Mouse (Mus musculus): ENCODE data around the gene Asap2. TPM values are rescaled to one million over a fixed set of nuclear protein-coding genes. Genes with fewer than 3 reads are reported as not detected.

Gene Asap2
- polyA plus RNA-seq, 1 experiment from 2014 or later, result 9.5 TPM

DNA sequence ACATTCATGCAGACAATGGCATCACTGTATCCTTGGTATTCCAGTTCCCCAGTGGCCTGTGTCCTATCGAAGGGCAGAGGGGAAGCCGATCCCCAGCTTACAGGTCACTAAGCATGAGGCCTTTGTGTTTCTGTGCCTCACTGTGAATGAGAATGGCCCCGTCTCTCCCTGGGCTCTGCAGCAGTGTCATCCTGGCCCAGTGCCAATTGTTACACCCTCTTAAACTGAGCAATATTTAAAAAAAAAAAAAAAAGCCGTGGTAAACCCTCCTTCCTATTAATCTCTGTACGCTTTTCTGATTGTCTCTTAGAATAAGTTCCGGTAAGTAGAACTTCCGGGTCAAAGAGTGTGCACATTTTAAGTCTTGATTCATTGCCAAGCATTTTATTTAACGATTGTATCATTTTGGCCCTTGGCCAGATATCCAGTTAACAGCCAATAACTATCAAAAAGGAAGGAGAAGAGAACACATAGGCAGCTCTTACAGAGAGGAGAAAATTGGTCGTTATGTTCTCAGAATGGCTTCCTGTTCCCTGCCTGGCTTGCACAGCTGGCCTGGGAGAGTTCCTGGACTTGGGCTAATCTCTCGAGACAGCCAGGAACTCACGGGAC lies 214.5 kb downstream of the Asap2 start:
- no peaks in the 10 kb centered on the region for H3K9me3 ChIP-seq (replicated peaks)
- H3K4me2 ChIP-seq, result no peak overlapping the region
- H3K36me3 ChIP-seq, result peaks cover 49% of the 10 kb centered on the region
- no peak overlapping the region for H3K9ac ChIP-seq
- no peak overlapping the region for H3K4me3 ChIP-seq (replicated peaks)
- H3K27ac ChIP-seq, result peak overlapping the region; percentile 75
- WGBS, result 39% methylated on average over 11 of the region's 11 CpGs
- no peaks in the 10 kb centered on the region for H3K27me3 ChIP-seq
- peaks cover 52% of the 10 kb centered on the region for H3K4me1 ChIP-seq
- peak; percentile 59 for ATAC-seq (replicated peaks; ENCODE audit: low FRiP score)

DNA sequence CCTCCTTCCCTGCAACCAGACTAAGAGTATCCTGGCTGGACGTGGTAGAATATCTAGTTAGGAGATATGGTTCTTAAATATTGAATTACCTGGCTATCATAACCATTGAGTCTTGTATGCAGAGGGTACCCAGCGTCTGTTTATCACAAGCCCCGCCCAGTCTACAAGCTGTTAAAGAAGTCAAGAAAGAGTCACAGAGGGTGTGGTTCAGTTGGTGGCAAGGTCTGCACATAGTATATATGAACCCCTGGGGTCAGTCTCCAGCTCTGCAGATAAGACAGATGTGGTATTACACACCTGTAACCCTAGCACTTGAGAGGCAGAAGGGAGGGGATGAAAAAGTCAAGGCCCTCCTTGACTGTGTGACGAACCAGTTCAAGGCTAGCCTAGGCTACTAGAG lies 215.5 kb downstream of the Asap2 start:
- peaks cover 47% of the 10 kb centered on the region for H3K4me1 ChIP-seq
- WGBS, result 82% methylated on average over 4 of the region's 4 CpGs
- 0 out of 2 replicates have a peak overlapping the region, but pooled peaks have one; percentile 75 for H3K27ac ChIP-seq
- H3K9me3 ChIP-seq (replicated peaks), result no peaks in the 10 kb centered on the region
- no peaks in the 10 kb centered on the region for H3K27me3 ChIP-seq
- H3K9ac ChIP-seq, result no peak overlapping the region
- H3K4me3 ChIP-seq (replicated peaks), result no peak overlapping the region
- H3K4me2 ChIP-seq, result no peak overlapping the region
- peaks cover 48% of the 10 kb centered on the region for H3K36me3 ChIP-seq
- ATAC-seq (replicated peaks; ENCODE audit: low FRiP score), result no peak

DNA sequence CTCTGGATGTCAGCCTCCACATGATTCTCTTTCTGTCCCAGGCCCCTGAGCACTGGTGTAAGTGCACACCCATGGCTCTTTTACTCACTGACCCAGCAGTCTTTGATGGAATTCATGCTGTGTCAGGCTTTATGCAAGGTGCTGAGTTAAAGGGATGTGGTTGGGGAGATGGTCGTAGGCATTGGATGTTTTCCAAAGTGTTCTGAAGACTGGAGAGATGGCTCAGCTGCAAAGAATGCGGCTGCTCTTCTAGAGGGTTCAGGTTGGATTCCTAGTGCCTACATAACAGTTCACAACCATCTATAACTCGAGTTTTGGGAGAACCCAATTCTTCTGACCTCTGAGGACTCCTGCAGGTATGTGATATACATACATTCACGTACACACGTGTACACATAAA lies 217.2 kb downstream of the Asap2 start:
- H3K4me2 ChIP-seq, result no peak overlapping the region

DNA sequence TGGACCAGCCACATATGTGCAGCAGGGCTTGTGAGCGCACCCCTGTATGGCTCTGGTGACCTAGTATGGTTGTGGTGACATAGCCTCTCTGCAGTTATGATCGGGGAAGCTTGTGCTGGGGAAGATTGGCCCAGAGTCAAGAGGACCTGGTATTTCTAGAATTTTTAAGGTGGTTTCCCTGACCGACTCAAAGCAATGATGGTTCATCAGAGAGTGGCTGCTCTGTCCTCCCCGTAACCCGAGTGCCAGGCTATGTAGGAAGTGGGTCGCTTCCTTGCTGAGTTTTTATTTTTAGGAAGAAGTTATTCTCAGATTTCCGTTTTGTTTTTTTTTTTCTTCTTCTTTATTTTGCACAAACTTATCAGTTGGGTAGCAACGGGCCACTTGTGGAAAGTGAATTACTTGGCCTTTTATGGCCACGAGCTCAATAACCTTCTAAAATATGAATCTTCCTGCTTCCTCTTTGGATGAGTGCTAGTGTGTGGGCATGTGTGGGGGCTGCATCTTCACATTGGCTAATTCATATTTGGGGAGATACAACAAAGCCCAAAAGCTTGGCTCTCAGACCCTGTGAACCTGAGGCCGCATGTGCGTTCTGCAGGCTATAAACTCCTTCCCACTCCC lies 218.0 kb downstream of the Asap2 start:
- ATAC-seq (replicated peaks; ENCODE audit: low FRiP score), result no peak
- Histone ChIP-seq H3K36me3 (peaks cover 51% of the 10 kb centered on the region), H3K9ac (no peak overlapping the region), H3K4me3 (replicated peaks) (no peak overlapping the region), H3K4me1 (peaks cover 37% of the 10 kb centered on the region), H3K27me3 (no peaks in the 10 kb centered on the region), H3K9me3 (replicated peaks) (no peaks in the 10 kb centered on the region), H3K27ac (0 out of 2 replicates have a peak overlapping the region, but pooled peaks have one; percentile 15), H3K4me2 (no peak overlapping the region)
- 69% methylated on average over 11 of the region's 11 CpGs for WGBS

More for the DNA sequence above, 217.2 kb downstream of the Asap2 start:
- no peak overlapping the region for H3K9ac ChIP-seq
- no peak overlapping the region for H3K4me3 ChIP-seq (replicated peaks)
- H3K9me3 ChIP-seq (replicated peaks), result no peaks in the 10 kb centered on the region
- ATAC-seq (replicated peaks; ENCODE audit: low FRiP score), result no peak
- H3K4me1 ChIP-seq, result peaks cover 39% of the 10 kb centered on the region
- 85% methylated on average over 5 of the region's 5 CpGs for whole genome bisulfite sequencing
- H3K36me3 ChIP-seq, result peaks cover 46% of the 10 kb centered on the region
- no peaks in the 10 kb centered on the region for H3K27me3 ChIP-seq
- H3K27ac ChIP-seq, result no peak overlapping the region

DNA sequence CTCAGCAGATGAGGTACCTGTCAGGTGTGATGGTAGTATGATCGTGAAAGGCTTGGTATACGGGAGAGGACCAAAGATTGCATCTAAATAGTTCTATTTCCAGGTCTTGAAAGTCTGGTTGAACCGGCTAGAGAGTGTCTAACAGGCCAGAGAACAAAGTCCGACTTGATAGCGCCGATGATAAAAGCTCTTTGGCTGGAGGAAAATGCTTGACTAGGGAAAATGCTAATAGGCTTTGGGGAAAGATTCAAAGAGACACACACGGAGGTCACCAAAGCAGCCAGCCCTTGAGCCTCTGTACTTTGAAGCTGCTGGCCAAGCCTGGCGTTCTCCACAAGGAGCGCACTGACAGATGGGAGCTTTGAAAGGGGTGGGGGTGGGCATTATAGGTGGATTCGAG lies 219.0 kb downstream of the Asap2 start:
- H3K27ac ChIP-seq, result peak overlapping the region; percentile 23; the same call in 1 of the 2 replicates
- H3K9me3 ChIP-seq (replicated peaks), result no peaks in the 10 kb centered on the region
- peaks cover 32% of the 10 kb centered on the region for H3K4me1 ChIP-seq
- H3K4me3 ChIP-seq (replicated peaks), result no peak overlapping the region
- no peak for ATAC-seq (replicated peaks; ENCODE audit: low FRiP score)
- WGBS, result 80% methylated on average over 10 of the region's 10 CpGs
- no peaks in the 10 kb centered on the region for H3K27me3 ChIP-seq
- H3K9ac ChIP-seq, result no peak overlapping the region
- peaks cover 58% of the 10 kb centered on the region for H3K36me3 ChIP-seq
- H3K4me2 ChIP-seq, result no peak overlapping the region

DNA sequence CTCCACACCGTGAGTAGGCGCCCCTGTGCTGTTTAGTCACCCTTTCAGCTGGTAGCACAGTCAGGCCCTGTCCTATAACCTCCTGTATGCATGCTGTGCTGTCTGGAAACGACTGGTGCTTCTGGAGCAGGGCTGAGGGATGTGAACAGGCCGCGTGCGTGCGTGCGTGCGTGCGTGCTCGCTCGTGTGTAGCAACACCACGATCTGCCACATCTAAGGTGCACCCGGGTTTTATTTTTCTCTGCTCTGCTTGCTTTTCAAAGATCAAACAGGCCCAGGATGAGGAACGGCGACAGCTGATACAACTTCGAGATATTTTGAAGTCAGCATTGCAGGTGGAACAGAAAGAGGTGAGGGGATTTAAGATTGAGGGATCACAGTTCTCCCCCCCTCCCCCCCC lies 222.6 kb downstream of the Asap2 start:
- Histone ChIP-seq H3K36me3 (peaks cover 51% of the 10 kb centered on the region), H3K4me3 (replicated peaks) (no peak overlapping the region), H3K27me3 (no peaks in the 10 kb centered on the region), H3K4me1 (peaks cover 18% of the 10 kb centered on the region), H3K4me2 (no peak overlapping the region), H3K9ac (no peak overlapping the region), H3K9me3 (replicated peaks) (no peaks in the 10 kb centered on the region), H3K27ac (no peak overlapping the region)
- WGBS, result 76% methylated on average over 17 of the region's 17 CpGs
- ATAC-seq (replicated peaks; ENCODE audit: low FRiP score), result no peak

DNA sequence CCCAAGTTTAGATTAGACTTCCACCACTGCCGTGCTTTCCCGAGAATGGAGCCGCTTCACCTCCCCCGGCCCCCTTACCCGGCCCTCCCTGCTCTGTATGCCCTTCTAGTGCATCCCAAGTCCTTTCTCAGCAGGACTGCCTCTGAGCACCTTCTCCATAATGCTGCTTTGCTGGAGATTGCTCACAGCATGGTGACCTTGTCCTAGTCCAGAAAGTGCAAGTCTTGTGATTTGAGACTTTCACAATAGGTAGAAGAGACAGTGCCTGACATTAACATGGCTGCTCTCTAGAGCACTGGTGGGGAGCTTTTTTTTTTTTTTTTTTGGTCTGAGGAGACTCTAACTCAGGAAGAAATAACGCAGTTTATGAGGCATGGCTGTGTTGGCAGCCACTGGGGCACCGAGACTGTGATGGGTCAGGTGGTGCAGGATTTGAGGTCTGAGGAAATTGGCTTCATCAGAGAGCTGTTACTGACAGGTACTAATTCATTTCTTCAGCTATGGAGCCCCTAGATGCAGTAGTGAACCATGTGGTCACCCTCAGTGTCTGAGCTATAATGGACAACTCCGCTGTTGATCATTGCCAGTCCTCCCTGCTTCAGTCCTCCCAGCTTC lies 224.4 kb downstream of the Asap2 start:
- Histone ChIP-seq H3K27ac (no peak overlapping the region), H3K9ac (no peak overlapping the region), H3K27me3 (no peaks in the 10 kb centered on the region), H3K36me3 (peaks cover 55% of the 10 kb centered on the region), H3K4me3 (replicated peaks) (no peak overlapping the region), H3K9me3 (replicated peaks) (no peaks in the 10 kb centered on the region), H3K4me2 (no peak overlapping the region), H3K4me1 (peaks cover 12% of the 10 kb centered on the region; the same call in 1 of the 2 replicates)
- 56% methylated on average over 8 of the region's 8 CpGs for WGBS
- ATAC-seq (replicated peaks; ENCODE audit: low FRiP score), result peak; percentile 73

DNA sequence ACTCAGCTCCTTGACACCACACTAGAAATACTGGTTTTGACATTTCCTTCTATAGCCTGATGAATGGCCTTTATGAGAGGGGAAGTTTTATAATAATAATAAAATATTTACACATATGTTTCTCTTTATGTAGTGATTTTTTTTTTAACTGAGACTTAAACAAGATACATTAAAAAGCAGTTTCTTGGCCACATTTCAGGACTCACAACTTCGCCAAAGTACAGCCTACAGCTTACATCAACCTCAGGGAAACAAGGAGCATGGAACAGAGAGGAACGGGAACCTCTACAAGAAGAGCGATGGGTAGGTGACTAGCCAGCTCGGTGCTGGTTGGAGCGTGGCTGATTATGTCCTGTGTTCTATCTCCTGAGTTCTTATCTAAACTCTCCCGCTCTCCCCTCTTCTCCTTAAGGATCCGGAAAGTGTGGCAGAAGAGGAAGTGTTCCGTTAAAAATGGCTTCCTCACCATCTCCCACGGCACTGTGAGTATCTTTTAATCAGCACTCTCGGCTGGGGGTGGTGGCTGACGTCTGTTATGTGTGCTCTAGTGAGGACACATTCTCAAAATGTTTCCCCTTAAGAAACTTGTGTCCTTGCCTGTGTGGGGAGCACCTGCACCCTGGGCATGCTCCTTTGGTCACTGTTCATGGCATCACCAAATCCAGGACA lies 227.7 kb downstream of the Asap2 start:
- Histone ChIP-seq H3K27ac (no peak overlapping the region), H3K9me3 (replicated peaks) (no peaks in the 10 kb centered on the region), H3K9ac (no peak overlapping the region), H3K4me3 (replicated peaks) (no peak overlapping the region), H3K4me1 (peaks cover 12% of the 10 kb centered on the region; the same call in 1 of the 2 replicates), H3K4me2 (no peak overlapping the region), H3K27me3 (no peaks in the 10 kb centered on the region), H3K36me3 (peaks cover 55% of the 10 kb centered on the region)
- WGBS, result 82% methylated on average over 11 of the region's 11 CpGs
- ATAC-seq (replicated peaks; ENCODE audit: low FRiP score), result no peak

DNA sequence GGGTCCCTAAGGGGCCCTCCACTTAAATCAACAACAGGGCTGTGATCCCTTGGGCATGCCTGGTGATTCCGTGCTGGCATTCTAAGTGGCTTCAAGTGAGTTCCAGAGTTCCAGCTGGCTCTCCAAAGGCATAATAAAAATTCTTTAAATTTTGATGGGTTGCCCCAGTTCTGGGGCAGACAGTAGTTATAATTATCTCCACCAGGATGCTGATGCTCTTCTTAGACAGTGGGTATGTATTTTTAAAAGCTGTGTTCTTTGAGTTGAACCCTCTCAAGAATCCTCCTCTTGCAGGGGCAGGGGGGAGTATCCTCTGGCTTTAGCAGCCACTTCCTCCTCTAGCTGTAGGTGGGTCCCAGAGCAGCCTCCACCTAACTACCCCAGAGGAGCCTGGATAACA lies 230.3 kb downstream of the Asap2 start:
- H3K36me3 ChIP-seq, result peaks cover 47% of the 10 kb centered on the region
- H3K27me3 ChIP-seq, result no peaks in the 10 kb centered on the region
- no peak overlapping the region for H3K4me3 ChIP-seq (replicated peaks)
- H3K27ac ChIP-seq, result no peak overlapping the region
- no peak for ATAC-seq (replicated peaks; ENCODE audit: low FRiP score)
- 0 out of 2 replicates have a peak, but pooled peaks cover 5% of the 10 kb centered on the region for H3K4me1 ChIP-seq
- H3K9me3 ChIP-seq (replicated peaks), result no peaks in the 10 kb centered on the region
- H3K9ac ChIP-seq, result no peak overlapping the region
- WGBS, result 73% methylated on average over 1 of the region's 1 CpGs
- H3K4me2 ChIP-seq, result no peak overlapping the region

DNA sequence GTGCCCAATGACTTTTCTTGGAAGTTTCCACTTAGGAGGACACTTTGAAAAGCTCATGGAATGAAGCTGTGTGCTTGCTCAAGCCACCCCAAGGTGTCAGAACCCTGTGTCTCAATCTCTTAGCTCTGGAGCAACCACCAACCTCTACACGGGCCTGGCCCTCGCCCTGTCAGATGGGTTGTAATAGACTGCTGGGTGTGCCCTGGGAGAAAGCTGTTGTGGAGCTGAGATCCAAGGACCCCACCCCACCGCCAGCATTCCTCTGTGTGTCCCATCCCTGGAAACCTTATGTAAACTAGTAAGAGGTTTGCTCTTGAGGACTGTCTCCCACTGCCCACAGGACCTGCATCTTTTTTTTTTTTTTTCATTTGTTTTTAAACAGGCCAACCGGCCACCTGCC lies 233.7 kb downstream of the Asap2 start:
- H3K4me1 ChIP-seq, result peaks cover 14% of the 10 kb centered on the region; the same call in 1 of the 2 replicates
- ATAC-seq (replicated peaks; ENCODE audit: low FRiP score), result no peak
- no peak overlapping the region for H3K9ac ChIP-seq
- H3K27ac ChIP-seq, result no peak overlapping the region
- peaks cover 22% of the 10 kb centered on the region for H3K36me3 ChIP-seq
- H3K9me3 ChIP-seq (replicated peaks), result no peaks in the 10 kb centered on the region
- 89% methylated on average over 4 of the region's 4 CpGs for WGBS
- H3K4me3 ChIP-seq (replicated peaks), result no peak overlapping the region
- no peak overlapping the region for H3K4me2 ChIP-seq
- no peaks in the 10 kb centered on the region for H3K27me3 ChIP-seq

DNA sequence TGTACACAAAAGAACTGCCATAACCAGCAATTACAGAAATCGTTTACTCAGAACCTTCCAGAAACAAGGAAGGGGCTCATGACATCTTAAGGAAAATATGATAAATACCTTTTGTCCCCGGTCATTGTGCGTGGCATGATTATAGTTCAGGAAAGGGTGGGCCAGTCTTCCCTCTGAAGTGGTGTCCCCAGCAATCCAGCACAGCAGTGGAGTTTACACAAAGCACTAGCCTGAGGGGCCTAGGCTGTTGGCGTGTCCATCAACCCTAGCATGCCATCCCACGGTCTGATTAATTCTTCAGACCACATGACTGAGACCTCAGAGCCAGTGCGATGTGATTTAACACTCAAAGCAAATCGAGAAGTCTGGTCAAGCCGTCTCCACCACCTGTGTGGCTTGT lies 235.1 kb downstream of the Asap2 start:
- H3K9me3 ChIP-seq (replicated peaks), result no peaks in the 10 kb centered on the region
- H3K4me1 ChIP-seq, result peaks cover 14% of the 10 kb centered on the region; the same call in 1 of the 2 replicates
- WGBS, result 58% methylated on average over 8 of the region's 8 CpGs
- H3K27ac ChIP-seq, result no peak overlapping the region
- no peak overlapping the region for H3K9ac ChIP-seq
- H3K27me3 ChIP-seq, result no peaks in the 10 kb centered on the region
- peak; percentile 27; the same call in 1 of the 2 replicates for ATAC-seq (replicated peaks; ENCODE audit: low FRiP score)
- peaks cover 27% of the 10 kb centered on the region for H3K36me3 ChIP-seq
- no peak overlapping the region for H3K4me3 ChIP-seq (replicated peaks)
- no peak overlapping the region for H3K4me2 ChIP-seq

DNA sequence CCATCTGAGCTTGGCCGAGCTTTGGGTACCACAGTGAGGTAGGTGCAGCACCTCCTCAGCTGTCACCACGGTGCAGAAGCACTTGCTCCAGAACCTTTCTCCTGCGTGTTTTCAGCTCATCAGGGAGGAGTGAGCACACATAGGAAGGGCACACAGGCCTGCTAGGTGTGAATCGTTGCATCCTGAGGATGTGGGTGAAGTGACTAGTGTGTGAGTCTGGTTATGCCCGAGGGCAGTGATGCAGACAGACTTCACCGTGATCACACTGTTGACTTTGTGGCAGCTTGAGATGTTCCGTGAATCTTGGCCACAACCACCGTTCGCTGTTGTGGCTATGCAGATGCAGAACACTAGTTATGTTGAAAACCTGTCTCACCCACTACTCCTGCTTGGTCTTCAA lies 236.1 kb downstream of the Asap2 start:
- Histone ChIP-seq H3K9ac (no peak overlapping the region), H3K36me3 (peaks cover 28% of the 10 kb centered on the region), H3K27ac (0 out of 2 replicates have a peak overlapping the region, but pooled peaks have one; percentile 43), H3K9me3 (replicated peaks) (no peaks in the 10 kb centered on the region), H3K4me3 (replicated peaks) (no peak overlapping the region), H3K4me2 (no peak overlapping the region), H3K27me3 (no peaks in the 10 kb centered on the region), H3K4me1 (peaks cover 14% of the 10 kb centered on the region; the same call in 1 of the 2 replicates)
- no peak for ATAC-seq (replicated peaks; ENCODE audit: low FRiP score)
- WGBS, result 87% methylated on average over 9 of the region's 9 CpGs

All from kidney, embryonic 15.5 days (tissue).